Mouse (Mus musculus) T-helper 17 cell (primary cell): ENCODE measurements around the gene Rbbp5.

ENCODE experiments used
- in situ Hi-C, 2 experiments: fragments of 300-600 bp; cut with MboI, MseI; formaldehyde crosslinking; loops; 1 replicate in 1 of 2; 2 replicates in 1 of 2; pipeline ENCODE4 v1.15.1; 2025; ENCODE audit warnings: high pct_unique_total_duplicates in 2 of 2

Rbbp5 gene

DNA sequence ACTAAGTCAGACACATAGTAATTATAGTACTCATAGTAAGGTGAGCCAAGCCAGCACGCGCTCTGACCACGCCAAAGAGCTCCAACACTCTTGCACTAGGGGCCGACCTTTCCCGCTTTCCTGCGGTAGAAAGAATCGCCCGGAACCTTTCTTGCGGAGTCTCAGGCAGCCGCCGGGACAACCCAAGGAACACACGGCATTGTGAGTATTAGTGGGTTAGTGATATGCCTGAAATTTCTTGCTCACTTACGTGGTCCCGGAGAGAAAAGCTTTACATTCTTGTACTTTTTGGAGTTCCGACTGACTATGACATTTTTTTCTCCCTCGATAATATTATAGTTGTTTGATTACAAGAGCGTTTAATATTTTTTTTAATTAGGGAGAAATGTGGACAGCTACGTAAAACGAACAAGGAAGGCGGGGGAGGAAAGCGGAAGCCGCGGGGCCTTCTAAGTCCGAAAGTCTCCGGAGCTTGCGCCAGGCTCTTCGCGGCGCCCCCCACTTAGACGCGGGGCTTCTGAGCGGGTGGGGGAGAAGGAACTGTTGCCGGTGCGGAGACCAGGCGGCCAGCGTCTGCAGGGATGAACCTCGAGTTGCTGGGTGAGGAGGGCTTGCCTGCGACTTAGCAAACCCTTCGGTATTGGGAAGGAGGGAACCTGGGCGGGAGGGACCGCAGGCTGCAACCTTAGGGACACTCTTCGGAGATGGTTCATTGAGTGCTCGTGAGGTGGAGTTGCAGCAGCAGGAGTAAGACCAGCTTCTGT is at the start of gene Rbbp5:
Gene Rbbp5, plus strand, starts transcription at position 438 of the 764 bp plus-strand sequence.
- in situ Hi-C loops = loop anchor here in 1 of 2 experiments (10.0 kb wide), 1 partner anchor 852 kb away; no protein-coding TSS in a partner anchor

DNA sequence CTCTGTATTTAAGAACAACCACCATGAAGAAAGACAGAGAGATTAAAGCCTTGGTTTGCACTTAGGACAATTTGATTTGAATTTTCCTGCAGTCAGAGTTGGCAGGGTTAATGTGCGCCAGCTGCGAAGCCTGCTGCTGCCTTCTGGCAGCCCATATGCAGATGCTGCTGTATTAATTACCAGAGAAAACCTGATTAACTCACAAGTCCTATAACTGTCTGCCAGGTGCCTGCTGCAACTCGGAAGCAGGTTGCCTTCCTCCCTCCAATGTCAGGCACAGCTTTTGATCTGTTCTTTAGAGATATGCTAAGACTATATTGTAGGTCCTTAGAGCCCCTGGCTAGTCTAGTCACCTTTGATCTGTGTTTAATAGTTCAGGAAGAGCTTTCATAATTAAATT is 46.3 kb upstream of the Rbbp5 start:
- in situ Hi-C loops = no loop called here

- in situ Hi-C loops = no loop called here
These were observed 45.4 kb upstream of the Rbbp5 start for GRCm38 (mm10) chr1:132431716-132432115.

GRCm38 (mm10) chr1:132433349-132433748 is 43.8 kb upstream of the Rbbp5 start:
- in situ Hi-C loops = no loop called here

GRCm38 (mm10) chr1:132434032-132434431 is 43.1 kb upstream of the Rbbp5 start:
- in situ Hi-C loops = no loop called here

GRCm38 (mm10) chr1:132436320-132436958 is 40.7 kb upstream of the Rbbp5 start:
- in situ Hi-C loops = no loop called here

- in situ Hi-C loops = no loop called here
These were observed 40.2 kb upstream of the Rbbp5 start for GRCm38 (mm10) chr1:132436960-132437359.

GRCm38 (mm10) chr1:132437389-132437788 is 39.8 kb upstream of the Rbbp5 start:
- in situ Hi-C loops = no loop called here

- in situ Hi-C loops = no loop called here
These were observed 36.2 kb upstream of the Rbbp5 start for GRCm38 (mm10) chr1:132440896-132441435.

DNA sequence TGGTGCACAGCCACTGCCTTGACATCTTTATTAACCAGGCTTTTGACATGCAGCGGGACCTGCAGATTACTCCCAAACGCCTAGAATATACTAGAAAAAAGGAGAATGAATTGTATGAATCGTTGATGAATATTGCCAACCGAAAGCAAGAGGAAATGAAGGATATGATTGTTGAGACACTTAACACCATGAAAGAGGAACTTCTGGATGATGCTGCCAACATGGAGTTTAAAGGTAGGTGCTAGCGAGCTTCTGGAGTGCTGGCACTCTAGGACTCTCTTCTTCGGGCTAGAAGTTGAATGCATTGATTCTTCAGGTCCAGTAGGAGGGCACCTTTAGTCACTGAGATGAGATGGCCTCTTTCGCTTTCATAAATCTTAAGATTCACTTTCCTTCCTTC is 27.4 kb upstream of the Rbbp5 start:
- in situ Hi-C loops = loop anchor here in 1 of 2 experiments (10.0 kb wide), 1 partner anchor 1875 kb away; no protein-coding TSS in a partner anchor

DNA sequence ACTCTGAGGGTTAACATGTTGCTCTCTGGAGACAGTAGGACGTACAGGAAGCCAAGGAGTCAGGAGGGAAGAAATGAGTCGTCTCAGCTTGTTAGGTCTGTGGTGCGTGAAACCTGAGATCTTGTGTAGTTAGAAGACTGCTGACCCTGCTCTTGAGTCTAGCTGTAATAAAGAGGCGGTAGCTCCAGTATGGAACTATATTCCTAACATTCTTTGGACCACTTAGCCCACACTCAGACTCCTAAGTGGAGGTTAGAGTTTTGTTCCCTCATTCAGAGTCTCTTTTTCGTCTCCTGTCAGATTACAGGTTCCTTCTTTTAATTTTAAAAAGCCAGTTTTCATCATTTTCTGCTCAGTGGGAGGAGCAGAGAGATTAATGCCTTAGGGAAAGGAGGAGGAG is 12.5 kb upstream of the Rbbp5 start:
- in situ Hi-C loops = no loop called here

DNA sequence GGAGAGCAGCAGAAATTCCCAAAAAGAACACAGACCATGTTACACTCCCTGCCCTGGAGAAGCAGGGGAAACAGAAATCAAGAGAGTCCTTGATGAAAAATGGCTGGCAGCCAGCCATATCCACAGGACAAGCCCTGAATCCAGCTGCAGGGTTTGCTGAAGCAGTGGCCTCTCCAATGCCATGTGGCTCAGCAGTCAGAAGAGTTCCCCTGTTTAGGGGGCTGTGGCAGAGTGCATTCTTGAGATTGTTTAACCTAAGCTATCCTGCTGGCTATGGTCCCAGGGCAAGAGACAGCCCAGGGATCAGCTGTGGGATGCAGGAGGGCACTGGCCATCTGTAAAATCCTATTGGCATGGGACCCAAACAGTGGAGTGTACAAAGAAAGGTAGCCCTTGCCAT is 8.2 kb upstream of the Rbbp5 start:
- in situ Hi-C loops = no loop called here

DNA sequence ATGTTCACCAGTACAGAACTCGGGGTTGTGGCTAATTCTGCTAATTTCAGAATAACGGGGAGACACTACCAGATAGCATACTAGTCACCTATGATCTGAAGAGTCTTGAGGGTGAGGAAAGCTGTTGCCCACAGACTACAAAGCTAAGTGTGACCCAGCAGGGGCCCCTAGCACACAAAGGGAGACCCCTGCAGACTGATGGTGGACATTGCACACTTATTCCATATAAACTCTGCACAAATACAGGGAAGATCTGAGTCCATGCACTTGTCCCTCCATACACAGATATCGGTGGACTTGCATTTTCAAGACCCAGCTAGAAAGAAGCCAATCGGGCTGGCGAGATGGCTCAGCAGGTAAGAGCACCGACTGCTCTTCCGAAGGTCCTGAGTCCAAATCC is 7.6 kb upstream of the Rbbp5 start:
- in situ Hi-C loops = no loop called here

DNA sequence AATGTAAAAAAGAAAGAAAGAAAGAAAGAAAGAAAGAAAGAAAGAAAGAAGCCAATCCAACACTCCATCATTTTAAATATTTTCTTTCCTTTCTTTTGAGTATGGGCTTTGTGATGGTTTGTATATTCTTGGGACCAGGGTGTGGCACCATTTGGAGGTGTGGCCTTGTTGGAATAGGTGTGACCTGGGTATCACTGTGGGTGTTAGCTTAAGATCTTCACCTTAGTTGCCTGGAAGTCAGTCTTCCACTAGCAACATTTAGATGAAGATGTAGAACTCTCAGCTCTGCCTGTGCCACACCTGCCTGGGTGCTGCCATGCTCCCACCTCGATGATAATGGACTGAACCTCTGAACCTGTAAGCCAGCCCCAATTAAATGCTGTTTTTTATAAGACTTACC is 7.1 kb upstream of the Rbbp5 start:
- in situ Hi-C loops = loop anchor here in 1 of 2 experiments (10.0 kb wide), 1 partner anchor 845 kb away; no protein-coding TSS in a partner anchor

GRCm38 (mm10) chr1:132471032-132471431 is 6.1 kb upstream of the Rbbp5 start:
- in situ Hi-C loops = loop anchor here in 1 of 2 experiments (10.0 kb wide), 1 partner anchor 846 kb away; no protein-coding TSS in a partner anchor

GRCm38 (mm10) chr1:132471499-132471898 is 5.7 kb upstream of the Rbbp5 start:
- in situ Hi-C loops = loop anchor here in 1 of 2 experiments (10.0 kb wide), 1 partner anchor 847 kb away; no protein-coding TSS in a partner anchor

DNA sequence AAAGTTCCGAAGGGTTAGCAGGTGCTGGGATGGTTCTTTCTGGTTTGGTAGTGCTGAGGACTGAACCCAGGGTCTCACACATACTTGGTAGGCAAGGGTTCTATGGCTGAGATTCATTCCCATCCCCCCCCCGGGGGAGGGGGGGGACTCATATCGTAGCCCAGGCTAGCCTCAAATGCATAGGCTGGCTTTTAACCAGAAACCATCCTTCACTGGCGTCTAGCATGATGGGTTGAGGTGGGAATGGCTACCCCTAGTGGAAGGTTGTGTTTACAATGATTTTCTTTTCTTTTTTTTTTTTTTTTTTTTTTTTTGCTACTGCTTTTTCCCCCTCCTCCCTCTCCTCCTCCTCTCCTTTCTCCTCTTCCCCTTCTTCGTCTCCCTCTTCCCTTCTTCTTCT is 4.6 kb upstream of the Rbbp5 start:
- in situ Hi-C loops = loop anchor here in 1 of 2 experiments (10.0 kb wide), 1 partner anchor 848 kb away; no protein-coding TSS in a partner anchor

GRCm38 (mm10) chr1:132474496-132474895 is 2.7 kb upstream of the Rbbp5 start:
- in situ Hi-C loops = loop anchor here in 1 of 2 experiments (10.0 kb wide), 1 partner anchor 850 kb away; no protein-coding TSS in a partner anchor

- in situ Hi-C loops = loop anchor here in 1 of 2 experiments (10.0 kb wide), 1 partner anchor 852 kb away; no protein-coding TSS in a partner anchor
These were observed 614 bp upstream of the Rbbp5 start for GRCm38 (mm10) chr1:132476575-132476927.

- in situ Hi-C loops = loop anchor here in 1 of 2 experiments (10.0 kb wide), 1 partner anchor 855 kb away; no protein-coding TSS in a partner anchor
These were observed 2.3 kb downstream of the Rbbp5 start for GRCm38 (mm10) chr1:132479438-132479837.

DNA sequence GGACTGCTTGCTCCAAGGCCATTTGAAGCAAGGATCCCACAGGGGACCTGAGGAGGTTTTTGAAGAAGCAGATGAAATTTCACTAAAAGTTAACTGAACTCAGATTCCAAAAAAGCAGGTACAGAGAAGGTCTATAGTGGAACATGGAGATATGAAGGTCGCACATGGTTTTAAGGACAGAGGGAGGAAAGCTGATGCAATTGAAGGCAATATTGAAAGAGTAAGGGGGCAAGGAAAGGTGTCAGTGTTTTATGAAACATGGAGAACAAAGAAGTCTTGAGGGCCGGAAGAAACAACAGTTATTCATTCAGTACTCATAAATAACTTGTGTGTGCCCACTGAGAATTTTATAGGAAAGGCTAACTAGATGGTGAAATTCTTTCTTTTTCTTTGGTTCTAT is 4.5 kb downstream of the Rbbp5 start:
- in situ Hi-C loops = no loop called here

GRCm38 (mm10) chr1:132483234-132483633 is 6.1 kb downstream of the Rbbp5 start:
- in situ Hi-C loops = no loop called here
